Mouse (Mus musculus) left cerebral cortex, adult 8-10 months (tissue): ENCODE results near the gene Btn1a1. TPM values are rescaled to one million over a fixed set of nuclear protein-coding genes. Genes with fewer than 3 reads are reported as not detected.

Experiments used
- DNase-seq, 2 experiments: peaks; one replicate each; pipeline ENCODE4 v3.0.0; 2022; ENCODE audit warnings: low spot score in 2 of 2
- total RNA-seq, 4 experiments: library from RNA; stranded (reverse); gene quantifications; 2 replicates each; pipeline ENCODE4 v1.2.4; 2022

The Btn1a1 gene
- under 1 TPM in 2 of 4 experiments, not detected in 2; 0.09 to 0.13 TPM for total RNA-seq

DNA sequence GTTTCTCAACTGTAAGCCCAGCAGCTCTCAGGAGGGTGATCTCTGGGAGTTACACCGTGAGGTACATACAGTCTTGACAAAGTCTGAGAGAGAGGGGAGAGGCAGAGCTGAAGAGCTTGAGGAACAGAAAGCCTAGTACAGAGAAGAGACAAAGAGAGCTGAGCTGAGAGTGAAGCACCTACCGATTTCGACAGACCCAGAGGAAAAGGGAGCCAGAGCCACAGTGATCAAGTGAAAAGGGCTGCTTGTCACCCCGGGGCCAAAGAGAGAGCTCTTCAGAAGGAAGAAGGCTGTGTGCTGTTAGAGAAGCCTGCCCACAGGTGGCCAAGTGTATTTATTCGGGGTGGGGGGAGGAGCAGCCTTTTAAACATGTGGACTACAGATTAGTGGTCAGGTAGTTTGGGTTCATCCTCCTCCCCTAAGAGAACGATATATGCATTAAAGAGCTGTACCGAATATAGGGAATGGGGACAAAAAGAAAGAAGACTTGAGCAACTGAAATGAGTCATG lies at the start of gene Btn1a1:
Btn1a1 (minus strand) TSS at position 302 of the 510 bp plus-strand sequence.
- DNase-seq = no peak

DNA sequence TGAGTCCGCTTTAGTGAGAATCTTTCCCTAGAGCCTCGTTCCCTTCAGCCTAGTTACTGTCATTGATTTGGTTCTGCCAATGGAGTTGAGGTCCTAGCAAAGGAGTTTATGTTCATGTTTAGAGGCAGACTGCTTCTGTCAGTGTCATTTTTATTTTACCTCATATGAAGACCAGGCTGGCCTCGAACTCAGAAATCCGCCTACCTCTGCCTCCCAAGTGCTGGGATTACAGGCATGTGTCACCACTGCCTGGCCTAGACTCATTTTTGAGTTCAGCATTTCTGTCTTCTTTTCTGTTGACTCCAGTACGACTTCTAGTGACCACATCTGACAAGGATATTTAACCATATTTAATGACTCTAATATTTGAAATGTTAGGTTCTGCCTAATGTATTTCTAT lies 49.6 kb upstream of the Btn1a1 start:
- no peak for DNase-seq

DNA sequence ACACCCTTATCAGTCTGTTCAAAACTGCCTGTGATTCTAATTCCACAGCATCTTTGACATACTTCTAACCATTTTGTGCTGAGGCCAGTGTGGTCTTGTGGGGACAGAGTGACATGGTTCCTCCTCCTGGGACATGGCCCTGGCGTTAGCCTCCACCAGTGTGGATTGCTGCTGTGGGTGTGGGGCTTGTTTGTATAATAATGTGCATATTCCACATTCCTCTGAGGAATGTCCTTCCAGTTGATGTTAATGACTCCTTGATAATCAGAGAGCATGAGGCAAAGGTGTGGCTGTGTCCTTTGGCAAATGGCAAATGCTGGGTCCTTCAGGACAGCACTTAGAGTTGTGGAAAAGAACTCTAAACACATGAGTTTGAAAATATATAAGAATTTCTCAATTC lies 47.8 kb upstream of the Btn1a1 start:
- DNase-seq = no peak

DNA sequence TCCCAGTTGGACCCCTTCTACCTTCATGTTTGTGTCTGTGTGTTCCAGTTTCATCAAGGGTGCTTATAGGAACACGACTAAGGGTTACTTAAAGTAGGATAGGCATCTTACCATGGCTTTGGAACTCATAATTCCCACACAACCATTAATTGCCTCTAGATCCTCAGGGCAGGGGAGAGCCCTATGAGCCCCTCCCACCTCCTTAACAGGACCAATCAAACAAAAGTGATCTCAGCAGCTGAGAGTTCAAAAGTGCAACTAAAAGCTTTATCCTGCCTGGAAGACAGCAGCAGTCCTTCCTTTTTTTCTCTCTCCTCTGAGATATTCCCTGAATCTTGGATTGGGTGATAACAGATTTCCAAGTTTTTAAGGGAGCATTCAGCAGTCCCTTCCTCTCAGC lies 44.4 kb upstream of the Btn1a1 start:
- no peak for DNase-seq

DNA sequence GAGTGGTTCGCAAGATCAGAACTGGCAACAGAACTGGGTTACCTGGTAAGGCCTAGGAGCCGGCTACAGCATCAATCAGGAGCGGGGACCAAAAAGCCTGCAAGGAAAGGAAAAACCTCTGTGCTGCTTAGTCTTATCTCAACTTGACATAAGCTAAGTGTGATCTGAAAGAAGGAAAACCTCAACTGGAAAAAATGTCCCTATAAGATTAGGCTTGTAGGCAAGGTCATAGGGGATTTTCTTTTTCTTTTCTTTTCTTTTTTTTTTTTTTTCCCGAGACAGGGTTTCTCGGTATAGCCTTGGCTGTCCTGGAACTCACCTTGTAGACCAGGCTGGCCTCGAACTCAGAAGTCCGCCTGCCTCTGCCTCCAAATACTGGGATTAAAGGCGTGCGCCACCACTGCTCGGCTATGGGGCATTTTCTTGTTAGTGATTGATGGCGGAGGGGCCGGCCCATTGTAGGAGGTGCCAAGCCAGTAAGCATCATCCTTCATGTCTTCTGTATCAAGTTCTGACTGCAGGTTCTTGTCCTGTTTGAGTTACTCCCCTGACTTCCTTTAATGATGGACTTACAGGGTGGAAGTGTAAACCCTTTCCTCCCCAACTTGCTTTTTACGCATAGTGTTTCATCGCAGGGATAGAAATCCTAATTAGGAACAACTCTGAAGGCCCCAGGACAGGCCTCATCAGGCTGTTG lies 41.3 kb upstream of the Btn1a1 start:
- DNase-seq = no peak

DNA sequence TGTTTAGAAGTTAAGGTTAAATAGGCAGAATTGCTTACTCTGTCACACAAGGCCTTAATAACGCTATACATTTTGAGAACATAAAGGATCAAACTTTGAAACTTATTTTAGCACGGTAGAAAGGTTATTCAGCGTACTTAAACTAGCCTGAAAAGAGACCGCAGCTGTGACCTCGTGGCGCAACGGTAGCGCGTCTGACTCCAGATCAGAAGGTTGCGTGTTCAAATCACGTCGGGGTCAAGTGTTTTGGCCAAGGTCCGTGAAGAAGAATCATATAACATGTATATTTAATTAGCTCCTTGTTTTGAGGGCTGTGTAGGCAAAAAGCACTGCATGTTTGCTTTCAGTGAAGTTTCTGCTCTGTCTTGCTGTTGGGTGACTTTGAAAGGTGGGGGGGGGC lies 40.6 kb upstream of the Btn1a1 start:
- no peak for DNase-seq

DNA sequence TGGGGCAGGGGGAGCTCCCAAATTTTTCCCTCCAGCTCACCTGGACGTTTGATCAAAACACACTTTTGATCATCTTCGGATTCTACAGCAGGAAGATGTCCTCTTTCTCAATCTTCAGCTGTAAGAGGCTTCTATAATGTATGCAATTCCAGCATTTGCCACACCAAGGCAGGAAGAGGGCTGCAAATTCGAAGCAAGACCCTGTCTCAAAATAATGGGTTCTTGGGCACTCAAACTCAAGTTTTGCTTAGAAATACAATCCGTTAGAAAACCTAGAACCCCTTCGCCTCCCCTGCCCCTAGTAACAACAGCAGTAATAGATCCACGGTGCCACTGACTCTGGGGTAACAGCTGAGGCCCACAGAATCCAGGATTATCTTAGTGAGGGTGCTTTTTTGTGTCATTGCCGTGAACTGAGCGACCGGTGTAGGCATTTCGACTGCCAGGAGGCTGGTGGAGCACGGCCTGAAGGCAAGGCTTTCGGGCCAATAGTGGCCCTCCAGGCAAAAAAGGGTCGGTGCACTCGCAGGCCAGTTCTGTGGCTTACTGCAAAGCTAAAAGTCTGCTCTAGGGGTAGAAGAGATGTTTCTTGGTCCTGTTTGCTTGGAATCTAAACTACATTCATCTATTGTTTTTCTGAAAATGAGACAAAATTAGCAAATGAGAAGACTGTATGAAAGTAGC lies 40.1 kb upstream of the Btn1a1 start:
- no peak for DNase-seq

DNA sequence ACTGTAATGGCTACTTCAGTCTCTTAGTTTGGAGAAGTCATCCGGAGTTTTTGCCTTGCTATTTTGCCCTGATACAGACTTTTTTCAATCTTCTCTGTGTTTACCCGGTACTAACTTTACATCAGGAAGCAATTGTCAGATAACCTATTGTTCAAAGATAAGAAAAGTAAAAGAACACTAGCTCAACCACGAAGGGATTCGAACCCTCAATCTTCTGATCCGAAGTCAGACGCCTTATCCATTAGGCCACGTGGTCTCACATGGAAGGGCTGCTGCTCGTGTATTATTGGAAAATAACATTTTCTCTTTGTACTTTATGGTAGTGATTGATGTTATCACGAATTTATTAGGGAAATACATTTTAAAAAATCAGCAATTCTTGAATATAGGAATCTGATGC lies 38.1 kb upstream of the Btn1a1 start:
- DNase-seq = peak in 1 of 2 experiments; percentile 43

DNA sequence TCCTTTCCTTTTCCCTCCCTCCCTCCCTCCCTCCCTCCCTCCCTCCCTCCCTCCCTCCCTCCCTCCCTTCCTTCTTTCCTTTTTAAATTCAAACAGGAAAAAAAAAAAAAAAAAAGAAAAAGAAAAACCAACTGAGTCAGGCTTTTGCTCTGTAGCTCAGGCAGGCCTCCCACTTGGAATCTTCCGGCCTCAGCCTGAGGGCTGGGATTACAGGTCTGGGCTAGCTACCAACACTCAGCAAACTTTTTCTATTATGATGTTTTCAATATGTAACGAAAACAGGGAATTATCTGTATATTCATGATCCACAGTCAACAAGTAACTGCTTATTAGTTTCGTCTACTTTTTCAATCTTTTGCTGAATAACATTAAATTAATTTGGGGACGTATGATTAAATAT lies 37.2 kb upstream of the Btn1a1 start:
- no peak for DNase-seq

DNA sequence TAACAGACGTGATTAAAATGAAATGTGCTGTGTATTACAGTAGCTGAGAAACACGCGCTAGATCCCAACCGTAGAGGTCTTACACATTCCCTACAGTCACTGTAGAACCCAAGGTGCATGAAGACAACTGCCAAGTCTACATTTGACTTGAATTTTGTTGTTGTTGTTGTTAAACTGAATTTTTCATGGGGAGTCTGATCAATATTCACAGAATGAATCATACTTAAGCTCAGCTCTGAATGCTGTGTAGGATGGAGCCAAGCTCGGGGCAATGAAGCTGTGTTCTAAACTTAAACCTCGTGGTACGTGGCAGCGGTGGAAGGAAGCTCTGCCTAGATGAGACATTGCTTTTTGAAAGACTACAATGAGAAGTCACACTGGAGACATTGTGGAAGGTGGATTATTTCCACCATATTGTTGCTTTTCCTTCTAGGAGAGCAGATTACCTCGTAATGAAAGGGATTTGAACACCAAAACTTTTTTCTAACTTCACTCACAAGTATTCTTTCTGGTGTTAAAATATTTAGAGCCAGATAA lies 36.4 kb upstream of the Btn1a1 start:
- no peak for DNase-seq

DNA sequence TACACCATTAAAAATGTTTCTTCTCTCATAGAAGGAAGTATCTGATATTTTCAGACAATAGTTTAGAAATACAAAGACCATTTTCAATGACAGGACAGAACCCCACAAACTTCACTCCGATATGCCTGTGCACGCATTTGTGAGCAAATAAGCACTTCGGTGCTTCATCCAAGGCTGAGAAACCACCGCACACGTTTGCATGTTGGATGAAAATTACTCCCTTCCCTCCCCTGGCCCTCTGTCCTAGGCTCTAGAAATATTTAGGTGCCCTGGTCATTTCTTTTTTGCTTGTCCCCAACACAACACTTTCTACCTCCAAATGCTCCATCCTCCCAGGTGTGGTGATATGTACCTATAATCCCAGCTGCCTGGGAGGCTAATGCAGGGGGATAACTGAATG lies 35.8 kb upstream of the Btn1a1 start:
- DNase-seq = no peak

DNA sequence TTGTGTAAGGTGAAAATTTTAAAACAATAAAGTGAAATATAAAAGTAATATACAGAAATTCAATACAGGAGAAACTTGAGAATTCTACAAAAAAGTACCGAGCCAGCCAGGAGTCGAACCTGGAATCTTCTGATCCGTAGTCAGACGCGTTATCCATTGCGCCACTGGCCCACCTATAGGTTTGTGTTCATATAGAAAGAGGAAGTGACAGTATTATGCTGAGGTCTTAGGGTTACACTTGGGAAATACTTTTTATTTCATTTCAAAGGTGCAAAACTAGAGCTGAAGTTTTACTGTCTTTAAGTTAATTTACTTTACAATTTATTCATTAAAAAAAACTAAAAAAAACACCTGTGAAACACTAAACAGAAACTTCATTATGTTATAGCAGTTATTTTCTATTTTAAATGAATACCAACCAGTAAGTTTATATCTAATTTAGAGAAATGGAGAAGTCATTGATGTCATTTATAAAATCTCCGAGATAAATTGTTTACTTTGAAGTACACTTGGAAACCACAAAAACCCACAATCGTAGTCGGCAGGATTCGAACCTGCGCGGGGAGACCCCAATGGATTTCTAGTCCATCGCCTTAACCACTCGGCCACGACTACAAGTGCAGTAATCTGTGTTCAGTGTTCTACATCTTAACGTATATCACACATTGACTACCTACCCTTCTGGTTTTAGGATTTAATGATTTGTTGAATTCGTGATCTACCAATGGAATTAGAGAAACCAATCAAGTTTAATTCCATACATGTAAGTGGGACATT lies 34.9 kb upstream of the Btn1a1 start:
- peak; percentile 39 to 79 for DNase-seq

DNA sequence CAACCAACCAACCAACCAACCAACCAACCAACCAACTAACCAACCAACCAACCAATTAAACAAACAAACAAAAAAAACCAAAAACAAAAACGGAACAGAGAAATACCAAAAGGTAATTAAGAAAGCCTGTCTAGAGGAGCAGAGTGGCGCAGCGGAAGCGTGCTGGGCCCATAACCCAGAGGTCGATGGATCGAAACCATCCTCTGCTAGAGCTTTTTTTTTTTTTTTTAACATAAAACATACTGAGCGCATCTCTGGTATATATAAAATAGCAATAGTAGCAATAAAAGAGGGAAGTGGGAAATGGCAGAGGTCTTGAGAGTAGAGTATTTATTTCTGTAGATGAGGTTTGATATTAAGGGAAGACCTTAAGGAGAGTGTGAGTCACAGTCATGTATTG lies 34.2 kb upstream of the Btn1a1 start:
- no peak for DNase-seq

DNA sequence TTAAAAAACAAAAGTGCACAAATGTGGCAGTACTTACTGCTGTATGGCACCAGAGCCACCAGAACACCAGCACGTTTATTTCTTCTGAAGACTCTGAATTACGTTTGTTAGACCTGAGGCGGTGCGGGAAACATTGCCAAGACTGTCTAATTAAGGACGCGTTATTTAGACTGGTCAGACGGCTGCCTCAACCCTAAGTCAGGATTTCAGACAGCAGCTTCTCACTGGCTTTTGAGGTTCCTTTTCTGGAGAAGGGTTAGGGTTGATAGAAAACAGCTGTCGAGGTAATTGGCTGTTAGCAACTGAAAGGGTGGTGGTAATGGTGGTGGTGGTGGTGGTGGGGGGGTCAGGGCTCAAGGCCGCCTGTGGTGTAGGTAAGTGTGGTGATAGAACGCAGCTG lies 33.0 kb upstream of the Btn1a1 start:
- DNase-seq = no peak

DNA sequence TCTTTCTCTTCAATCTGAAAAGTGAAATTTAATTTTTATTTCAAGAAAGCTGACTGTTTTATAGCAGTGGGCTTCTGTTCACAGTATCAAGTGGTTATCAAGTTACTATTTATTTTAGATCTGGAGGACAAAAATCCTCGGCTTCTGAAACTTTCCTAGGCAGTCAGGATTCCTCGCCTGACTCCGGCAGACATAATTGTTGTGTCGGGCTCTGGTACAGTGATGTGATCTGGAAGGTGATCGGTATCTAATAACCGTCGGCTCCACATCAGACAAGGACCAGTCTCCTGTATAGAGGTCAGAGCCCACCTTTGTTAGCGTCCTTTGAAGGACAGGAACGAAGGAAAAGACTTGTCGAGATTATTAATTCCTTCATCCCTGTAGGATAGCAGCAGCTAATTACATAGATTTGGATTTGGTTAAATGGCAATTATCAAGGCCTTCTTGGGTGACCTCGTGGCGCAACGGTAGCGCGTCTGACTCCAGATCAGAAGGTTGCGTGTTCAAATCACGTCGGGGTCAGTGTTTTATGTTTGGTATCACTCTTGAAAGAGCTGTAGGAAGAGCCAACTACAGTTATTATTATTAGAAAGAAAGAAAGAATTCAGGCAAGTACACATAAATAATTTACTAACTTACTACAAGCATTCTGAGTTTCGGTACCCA lies 32.1 kb upstream of the Btn1a1 start:
- peak in 1 of 2 experiments; percentile 43 for DNase-seq

DNA sequence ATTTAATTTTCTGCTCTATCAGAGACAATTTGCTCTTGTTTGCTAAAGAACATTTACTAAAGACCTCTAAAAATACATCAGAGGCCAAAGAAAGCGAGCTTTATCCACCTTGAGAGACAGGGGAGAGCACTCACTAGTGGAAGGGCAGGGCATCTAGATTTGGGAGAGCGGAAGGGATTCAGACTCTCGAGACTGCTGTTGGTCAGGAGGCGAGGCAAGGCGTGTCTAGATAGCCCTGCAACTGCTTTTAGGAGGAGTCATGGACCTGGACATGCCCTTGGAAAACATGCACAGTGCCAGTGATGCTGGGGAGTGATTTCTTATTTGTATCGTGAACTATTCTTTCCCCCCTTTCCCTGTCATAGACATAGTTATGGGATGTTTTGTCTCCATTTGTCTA lies 29.8 kb upstream of the Btn1a1 start:
- no peak for DNase-seq

DNA sequence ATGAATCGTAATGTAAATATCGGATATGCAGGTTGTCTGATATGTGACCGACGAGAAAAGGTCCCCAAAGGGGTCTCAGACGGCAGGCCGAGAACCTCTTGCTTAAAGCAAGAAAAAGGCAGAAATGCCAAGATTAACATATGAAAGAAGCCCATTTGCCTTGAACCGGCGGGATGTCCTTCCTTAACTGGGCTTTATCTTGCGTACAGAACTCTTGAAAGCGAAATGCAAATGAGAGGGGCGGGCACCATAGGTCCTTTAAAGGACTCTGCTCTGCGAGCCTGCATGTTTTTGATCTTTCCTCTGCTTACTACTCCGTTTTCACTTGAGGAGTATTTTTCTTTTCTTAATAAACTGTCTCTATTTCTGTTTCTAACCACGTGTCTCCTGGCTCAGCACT lies 26.3 kb upstream of the Btn1a1 start:
- DNase-seq = no peak

DNA sequence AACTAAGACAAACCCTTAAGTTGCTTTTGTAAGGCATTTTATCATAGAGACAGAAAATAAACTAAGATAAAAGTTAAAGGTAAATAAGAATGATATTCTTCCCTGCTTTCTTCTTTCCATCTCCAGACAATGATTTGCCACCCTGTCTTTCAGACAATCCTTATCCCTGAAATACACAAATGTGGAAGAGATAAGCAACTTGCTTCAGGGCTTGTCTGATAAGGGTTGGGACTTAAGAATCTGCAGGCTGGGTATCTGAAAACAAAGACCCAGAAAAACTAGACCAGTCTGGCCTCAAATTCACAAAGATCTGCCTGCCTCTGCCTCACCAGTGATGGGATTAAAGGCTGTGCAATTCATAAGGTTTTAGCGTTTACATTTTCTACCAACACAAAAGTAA lies 25.6 kb upstream of the Btn1a1 start:
- no peak for DNase-seq

DNA sequence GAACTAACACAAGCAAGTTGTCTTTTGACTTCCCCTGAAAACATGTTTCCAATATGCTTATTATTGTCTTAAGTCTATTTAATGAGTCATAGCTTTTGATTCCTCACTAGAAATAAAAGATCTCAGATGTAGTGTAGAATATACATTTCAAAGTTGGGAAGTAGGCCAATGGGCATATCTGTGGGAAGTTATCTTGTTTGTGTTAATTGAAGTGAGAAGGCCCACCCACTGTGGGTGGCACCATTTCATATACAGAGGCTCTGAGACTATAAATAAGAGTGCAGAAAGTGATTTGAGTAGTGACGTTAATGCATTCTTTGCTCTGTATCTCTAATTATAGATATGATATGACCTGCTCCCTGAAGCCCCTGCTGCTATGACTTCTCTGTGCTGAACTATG lies 25.2 kb upstream of the Btn1a1 start:
- peak in 1 of 2 experiments; percentile 34 for DNase-seq

DNA sequence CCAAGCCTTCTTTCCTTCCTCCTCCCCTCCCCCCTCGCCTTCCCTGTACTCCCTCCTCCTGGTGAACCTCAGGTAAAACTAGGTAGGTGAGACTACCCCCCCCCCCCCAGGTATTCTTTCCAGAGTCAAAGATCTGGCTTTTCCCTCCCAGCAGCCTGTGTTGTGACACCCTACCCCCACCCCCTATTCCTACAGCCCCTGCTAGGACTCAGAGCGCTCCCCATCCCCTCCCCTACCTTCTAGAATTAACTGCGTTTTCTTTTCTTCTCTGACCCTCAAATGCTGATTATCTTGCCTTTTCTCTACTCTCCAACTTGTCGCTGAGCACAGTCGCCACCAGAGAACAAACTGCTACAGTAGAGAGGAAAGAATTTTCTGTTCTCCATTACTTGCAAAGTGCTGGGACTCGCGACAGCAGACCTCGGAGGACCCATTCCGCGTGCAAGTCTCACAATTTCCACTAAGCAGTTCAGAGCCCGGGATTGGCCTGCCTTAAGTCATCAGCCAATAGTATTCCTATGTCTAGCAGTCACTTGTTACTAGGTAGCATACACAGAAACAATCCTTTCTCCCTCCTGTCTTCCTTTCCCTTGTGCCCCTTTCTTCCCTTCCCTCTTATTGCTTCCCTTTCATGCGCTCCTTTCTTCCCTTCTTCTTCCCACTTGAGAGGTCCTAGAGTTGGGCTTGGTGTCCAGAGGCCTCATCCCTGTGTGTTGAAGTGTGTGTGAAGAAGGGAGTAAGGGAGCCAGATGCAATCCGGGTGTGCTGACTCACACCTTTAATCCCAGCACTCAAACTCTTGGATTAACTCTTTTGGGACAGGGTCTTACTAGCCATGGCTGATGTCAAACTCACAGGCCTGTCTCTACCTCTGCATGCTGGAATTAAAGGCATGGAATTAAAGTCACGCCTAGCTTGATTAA lies 23.0 kb upstream of the Btn1a1 start, which contains the start of gene Btn2a2:
Btn2a2 (minus strand) TSS at position 458 of the 923 bp plus-strand sequence.
- DNase-seq = peak; percentile 35 to 69
